Mouse (Mus musculus): ENCODE measurements around the gene Snrpb2.

The Snrpb2 gene

GRCm38 (mm10) chr2:143094761-143095160, 31.9 kb downstream of the Snrpb2 start:
- no peak for DNase-seq (ENCODE audit: low read depth, low spot score)

GRCm38 (mm10) chr2:143097170-143097569, 34.3 kb downstream of the Snrpb2 start:
- DNase-seq (ENCODE audit: low read depth, low spot score) = no peak

GRCm38 (mm10) chr2:143113859-143114258, 51.0 kb downstream of the Snrpb2 start:
- DNase-seq (ENCODE audit: low read depth, low spot score) = peak; percentile 63

- no peak for DNase-seq (ENCODE audit: low read depth, low spot score)
These were observed 51.9 kb downstream of the Snrpb2 start for GRCm38 (mm10) chr2:143114716-143115115.

GRCm38 (mm10) chr2:143117453-143117852, 54.6 kb downstream of the Snrpb2 start:
- DNase-seq (ENCODE audit: low read depth, low spot score) = no peak

- no peak for DNase-seq (ENCODE audit: low read depth, low spot score)
These were observed 55.4 kb downstream of the Snrpb2 start for GRCm38 (mm10) chr2:143118221-143118620.

All from forelimb bud, embryonic 11.5 days (tissue).